ENCODE assay signal across 9 mouse cellular contexts in genomic region chr12:52895672-52896460, GRCm38 (mm10).
DNase-seq lines count a peak whose midpoint lies in the region; ATAC-seq and TF ChIP-seq lines count a peak whose summit lies in the region.
"Had no signal": no experiment of that assay in that cellular context is flagged by ENCODE, and none has a peak within 500 bp of the region (broad histone marks: within the 10 kb centered on the region; RNA-seq: fewer than 3 reads in every experiment).

No protein-coding gene starts in this region.

- TF ChIP-seq POLR2A in cerebellum, adult 2 months (IDR thresholded peaks at IDR 0.05; ENCODE audit: borderline replicate concordance, insufficient read depth, low read length) = no peak

- H3K36me3 ChIP-seq in hindbrain, embryonic 15.5 days = no peaks in the 10 kb centered on the region
- H3K36me3 ChIP-seq in midbrain, embryonic 13.5 days = no peaks in the 10 kb centered on the region
- no peaks in the 10 kb centered on the region for H3K36me3 ChIP-seq in stomach, postnatal 0 days (ENCODE audit: control insufficient read depth, insufficient read depth, low read length)
- H3K36me3 ChIP-seq: liver, embryonic 15.5 days had no signal

- H3K4me1 ChIP-seq in cerebellum, adult 2 months (ENCODE audit: control insufficient read depth, insufficient read depth, low read length) = peaks cover 9% of the 10 kb centered on the region
- peaks cover 18% of the 10 kb centered on the region for H3K4me1 ChIP-seq in hindbrain, embryonic 15.5 days (replicated peaks)
- H3K4me1 ChIP-seq in midbrain, embryonic 13.5 days (replicated peaks) = peaks cover 8% of the 10 kb centered on the region; the same call in 1 of the 2 replicates
- H3K4me1 ChIP-seq in stomach, postnatal 0 days (replicated peaks; ENCODE audit: control insufficient read depth, insufficient read depth) = no peaks in the 10 kb centered on the region
- H3K4me1 ChIP-seq: liver, embryonic 15.5 days had no signal

- no peaks in the 10 kb centered on the region for H3K9me3 ChIP-seq in hindbrain, embryonic 15.5 days
- no peaks in the 10 kb centered on the region for H3K9me3 ChIP-seq in midbrain, embryonic 13.5 days
- H3K9me3 ChIP-seq in stomach, postnatal 0 days (ENCODE audit: control insufficient read depth, low read length) = no peaks in the 10 kb centered on the region
- H3K9me3 ChIP-seq: liver, embryonic 15.5 days had no signal

- TF ChIP-seq EP300 in stomach, postnatal 0 days (optimal IDR thresholded peaks at IDR 0.05) = no peak

- 0 out of 2 replicates have a peak overlapping the region, but pooled peaks have one; percentile 5 for H3K4me2 ChIP-seq in hindbrain, embryonic 15.5 days
- H3K4me2 ChIP-seq in midbrain, embryonic 13.5 days (replicated peaks) = no peak overlapping the region
- no peak overlapping the region for H3K4me2 ChIP-seq in stomach, postnatal 0 days (replicated peaks; ENCODE audit: low read depth)
- H3K4me2 ChIP-seq: liver, embryonic 15.5 days had no signal

- H3K4me3 ChIP-seq in cerebellum, adult 2 months (replicated peaks; ENCODE audit: insufficient read depth, low read depth, low read length) = no peak overlapping the region
- no peak overlapping the region for H3K4me3 ChIP-seq in hindbrain, embryonic 15.5 days
- no peak overlapping the region for H3K4me3 ChIP-seq in midbrain, embryonic 13.5 days (replicated peaks)
- H3K4me3 ChIP-seq in stomach, postnatal 0 days (ENCODE audit: low read depth, low read length) = no peak overlapping the region
- H3K4me3 ChIP-seq: liver, embryonic 15.5 days had no signal

- no peak; the same call in 1 of the 2 replicates for ATAC-seq in hindbrain, embryonic 15.5 days (ENCODE audit: low FRiP score, low read depth)
- peak; percentile 73 for ATAC-seq in midbrain, embryonic 13.5 days
- ATAC-seq in stomach, postnatal 0 days (ENCODE audit: low FRiP score, low TSS enrichment) = peak; percentile 80; the same call in 1 of the 2 replicates

- H3K27me3 ChIP-seq in cerebellum, adult 2 months (ENCODE audit: control insufficient read depth, insufficient read depth, low read length) = no peaks in the 10 kb centered on the region; the same call in 1 of the 2 replicates
- no peaks in the 10 kb centered on the region for H3K27me3 ChIP-seq in hindbrain, embryonic 15.5 days
- H3K27me3 ChIP-seq in midbrain, embryonic 13.5 days = no peaks in the 10 kb centered on the region
- H3K27me3 ChIP-seq in stomach, postnatal 0 days (ENCODE audit: control insufficient read depth, insufficient read depth, low read length) = no peaks in the 10 kb centered on the region
- H3K27me3 ChIP-seq: liver, embryonic 15.5 days had no signal

- H3K9ac ChIP-seq in hindbrain, embryonic 15.5 days = no peak overlapping the region
- no peak overlapping the region for H3K9ac ChIP-seq in midbrain, embryonic 13.5 days (replicated peaks)
- no peak overlapping the region for H3K9ac ChIP-seq in stomach, postnatal 0 days (ENCODE audit: low read length)
- H3K9ac ChIP-seq: liver, embryonic 15.5 days had no signal

- intact Hi-C loops in heart, postnatal 25 days (cut with DNase I) = loop anchor here (2.0 to 10.0 kb wide), 5 partner anchors 61 to 884 kb away; partner anchors contain the start of gene Arhgap5

- TF ChIP-seq CTCF in cerebellum, adult 2 months (IDR thresholded peaks at IDR 0.05; ENCODE audit: borderline replicate concordance, insufficient read depth, low read depth, low read length) = peak; percentile 47; the same call in 1 of the 2 replicates
- TF ChIP-seq CTCF in stomach, postnatal 0 days (IDR thresholded peaks at IDR 0.05; ENCODE audit: low read depth) = peak; percentile 90

- 30% methylated on average over 5 of the region's 6 CpGs for WGBS in cerebellum, adult 2 months
- whole genome bisulfite sequencing in hindbrain, embryonic 15.5 days = 34% methylated on average over 6 of the region's 6 CpGs
- 16% methylated on average over 4 of the region's 6 CpGs for WGBS in midbrain, embryonic 13.5 days
- 32% methylated on average over 5 of the region's 6 CpGs for WGBS in stomach, postnatal 0 days

- H3K27ac ChIP-seq in cerebellum, adult 2 months (ENCODE audit: insufficient read depth, low read length) = no peak overlapping the region
- H3K27ac ChIP-seq in hindbrain, embryonic 15.5 days (replicated peaks) = 0 out of 2 replicates have a peak overlapping the region, but pooled peaks have one; percentile 63
- H3K27ac ChIP-seq in midbrain, embryonic 13.5 days = peak overlapping the region; percentile 51; the same call in 1 of the 2 replicates
- 0 out of 2 replicates have a peak overlapping the region, but pooled peaks have one; percentile 24 for H3K27ac ChIP-seq in stomach, postnatal 0 days (replicated peaks)
- H3K27ac ChIP-seq: liver, embryonic 15.5 days had no signal

- peak; percentile 71 to 83 for DNase-seq in heart, adult 18-20 months
- DNase-seq in heart, postnatal 25 days (ENCODE audit: low spot score) = no peak
- DNase-seq in cerebellum, adult 2 months = peak; percentile 45 to 58
- peak; percentile 78 for DNase-seq in forelimb bud, embryonic 11.5 days (ENCODE audit: low read depth, low spot score)
- peak; percentile 35 to 60 for DNase-seq in layer of hippocampus, postnatal 36 days
- DNase-seq in stomach, postnatal 0 days (ENCODE audit: low spot score) = peak; percentile 51
